Mouse (Mus musculus): ENCODE measurements around the gene Scnm1. TPM values are rescaled to one million over a fixed set of nuclear protein-coding genes. Genes with fewer than 3 reads are reported as not detected.

Scnm1 gene
- total RNA-seq, 2 experiments from 2014 or later: 30.6 to 38.6 TPM

- DNase-seq: peak; percentile 96
Measured at GRCm38 (mm10) chr3:95106338-95107117, 27.3 kb downstream of the Scnm1 start, which contains the start of gene Pip5k1a. Gene Pip5k1a (minus strand): TSS chr3:95106930.

- DNase-seq: no peak
Measured at GRCm38 (mm10) chr3:95105586-95106337, 28.0 kb downstream of the Scnm1 start.

GRCm38 (mm10) chr3:95105121-95105520 is 28.7 kb downstream of the Scnm1 start:
- DNase-seq: no peak

GRCm38 (mm10) chr3:95100854-95101253 is 33.0 kb downstream of the Scnm1 start:
- no peak for DNase-seq

- DNase-seq: no peak
Measured at GRCm38 (mm10) chr3:95088071-95088470, 45.7 kb downstream of the Scnm1 start.

Small RNAs within 50 kb of the gene (microRNA-seq; reads per million reads assigned to microRNA genes)
- not detected for gene Mir8099-1

Other genes with a start within 250 kb of the Scnm1 start
- gene Psmb4, start 247.1 kb downstream of the Scnm1 start, total RNA-seq (2021): 100 to 1,000 TPM; 283 to 296 TPM
- 10 to 100 TPM; 73.8 to 78.3 TPM for gene Selenbp1, start 201.0 kb downstream of the Scnm1 start, total RNA-seq (2021)
- 10 to 100 TPM; 20.2 to 31.4 TPM for gene Rfx5, start 179.9 kb downstream of the Scnm1 start, total RNA-seq (2021)
- gene Pi4kb, start 159.3 kb downstream of the Scnm1 start, total RNA-seq (2021): 10 to 100 TPM; 43.1 to 45.3 TPM
- gene Zfp687, start 118.6 kb downstream of the Scnm1 start, total RNA-seq (2021): 10 to 100 TPM; 35.3 to 39.8 TPM
- gene Psmd4, start 91.4 kb downstream of the Scnm1 start, total RNA-seq (2021): 100 to 1,000 TPM; 206 to 221 TPM
- gene Pip5k1a, start 27.1 kb downstream of the Scnm1 start, total RNA-seq (2021): 10 to 100 TPM; 35.0 to 40.3 TPM
- 10 to 100 TPM; 56.2 to 69.5 TPM for gene Vps72, start 23.0 kb downstream of the Scnm1 start, total RNA-seq (2021)
- 10 to 100 TPM in 1 of 2 experiments, 1 to 10 TPM in 1; 8.1 to 25.3 TPM for gene Tmod4, start 9.5 kb downstream of the Scnm1 start, total RNA-seq (2021)
- gene Lysmd1, start 77 bp upstream of the Scnm1 start, total RNA-seq (2021): 1 to 10 TPM; 9.2 to 9.8 TPM
- gene Tnfaip8l2, start 8.3 kb upstream of the Scnm1 start, total RNA-seq (2021): 1 to 10 TPM; 3.7 to 4.4 TPM
- gene Sema6c, start 26.4 kb upstream of the Scnm1 start, total RNA-seq (2021): 10 to 100 TPM in 1 of 2 experiments, 1 to 10 TPM in 1; 8.3 to 17.1 TPM
- 10 to 100 TPM; 20.6 to 25.2 TPM for gene Gabpb2, start 83.9 kb upstream of the Scnm1 start, total RNA-seq (2021)
- 10 to 100 TPM; 62.4 to 69.7 TPM for gene Cdc42se1, start 94.7 kb upstream of the Scnm1 start, total RNA-seq (2021)
- 10 to 100 TPM; 13.8 to 23.7 TPM for gene Mllt11, start 98.2 kb upstream of the Scnm1 start, total RNA-seq (2021)
- under 1 TPM in 1 of 2 experiments, not detected in 1; 0.18 TPM for gene Gm128, start 107.6 kb upstream of the Scnm1 start, total RNA-seq (2021)
- under 1 TPM in 1 of 2 experiments, not detected in 1; 0.42 TPM for gene Bnipl, start 117.2 kb upstream of the Scnm1 start, total RNA-seq (2021)
- gene Mindy1, start 147.3 kb upstream of the Scnm1 start, total RNA-seq (2021): 10 to 100 TPM; 71.2 to 78.1 TPM
- 10 to 100 TPM; 22.2 to 27.9 TPM for gene Prune1, start 148.1 kb upstream of the Scnm1 start, total RNA-seq (2021)
- gene Anxa9, start 173.2 kb upstream of the Scnm1 start, total RNA-seq (2021): 1 to 10 TPM; 1.1 to 1.3 TPM
- gene Cers2, start 180.8 kb upstream of the Scnm1 start, total RNA-seq (2021): 100 to 1,000 TPM; 138 to 147 TPM
- 10 to 100 TPM; 23.8 to 30.8 TPM for gene Setdb1, start 223.2 kb upstream of the Scnm1 start, total RNA-seq (2021)